Mouse (Mus musculus) splenic B cell, adult 2 months (primary cell): Measurements from ENCODE around the gene Tmem220.

Experiments used
- DNase-seq: peaks from one replicate; pipeline ENCODE4 v3.0.0-alpha.2; 2011; ENCODE audit warnings: low read depth, low spot score
- H3K27me3 ChIP-seq: 2 replicates; pipeline ENCODE4 v1.6.1; 2012; ENCODE audit warnings: mild to moderate bottlenecking, low read length, moderate library complexity, mixed read lengths; ENCODE audit not compliant: control insufficient read depth, poor library complexity, insufficient read depth, severe bottlenecking
- H3K36me3 ChIP-seq: 2 replicates; pipeline ENCODE4 v1.6.1; 2012; ENCODE audit warnings: mild to moderate bottlenecking, low read length, moderate library complexity, mixed read lengths; ENCODE audit not compliant: control insufficient read depth, poor library complexity, insufficient read depth, severe bottlenecking

The Tmem220 gene

GRCm38 (mm10) chr11:67034775-67035485 is 10.0 kb downstream of the Tmem220 start:
- H3K36me3 ChIP-seq = 0 out of 2 replicates have a peak, but pooled peaks cover 4% of the 10 kb centered on the region
- DNase-seq = no peak
- no peaks in the 10 kb centered on the region for H3K27me3 ChIP-seq

- peaks cover 10% of the 10 kb centered on the region for H3K36me3 ChIP-seq
- DNase-seq = no peak
- H3K27me3 ChIP-seq = no peaks in the 10 kb centered on the region
These were observed 11.3 kb downstream of the Tmem220 start for GRCm38 (mm10) chr11:67036229-67036628.

GRCm38 (mm10) chr11:67036892-67037291 is 11.9 kb downstream of the Tmem220 start:
- peaks cover 15% of the 10 kb centered on the region for H3K36me3 ChIP-seq

GRCm38 (mm10) chr11:67039799-67040198 is 14.8 kb downstream of the Tmem220 start:
- Histone ChIP-seq H3K36me3 (peaks cover 15% of the 10 kb centered on the region), H3K27me3 (no peaks in the 10 kb centered on the region)
- DNase-seq = no peak

More at GRCm38 (mm10) chr11:67036892-67037291, 11.9 kb downstream of the Tmem220 start:
- no peaks in the 10 kb centered on the region for H3K27me3 ChIP-seq
- DNase-seq = no peak

- DNase-seq = no peak
- peaks cover 16% of the 10 kb centered on the region for H3K36me3 ChIP-seq
These were observed 15.5 kb downstream of the Tmem220 start for GRCm38 (mm10) chr11:67040483-67040882.

GRCm38 (mm10) chr11:67043007-67043406 is 18.1 kb downstream of the Tmem220 start:
- no peaks in the 10 kb centered on the region for H3K27me3 ChIP-seq
- H3K36me3 ChIP-seq = peaks cover 13% of the 10 kb centered on the region
- DNase-seq = no peak

More at GRCm38 (mm10) chr11:67040483-67040882, 15.5 kb downstream of the Tmem220 start:
- no peaks in the 10 kb centered on the region for H3K27me3 ChIP-seq

GRCm38 (mm10) chr11:67044959-67045358 is 20.0 kb downstream of the Tmem220 start:
- no peak for DNase-seq
- H3K36me3 ChIP-seq = peaks cover 13% of the 10 kb centered on the region
- no peaks in the 10 kb centered on the region for H3K27me3 ChIP-seq

- no peak for DNase-seq
- H3K36me3 ChIP-seq = peaks cover 2% of the 10 kb centered on the region; the same call in 1 of the 2 replicates
- H3K27me3 ChIP-seq = no peaks in the 10 kb centered on the region
These were observed 22.2 kb downstream of the Tmem220 start for GRCm38 (mm10) chr11:67047199-67047598.

- H3K36me3 ChIP-seq = peaks cover 2% of the 10 kb centered on the region; the same call in 1 of the 2 replicates
- DNase-seq = no peak
- no peaks in the 10 kb centered on the region for H3K27me3 ChIP-seq
These were observed 23.5 kb downstream of the Tmem220 start for GRCm38 (mm10) chr11:67048496-67048895.

- H3K36me3 ChIP-seq = peaks cover 2% of the 10 kb centered on the region; the same call in 1 of the 2 replicates
- peak; percentile 11 for DNase-seq
These were observed 24.3 kb downstream of the Tmem220 start for GRCm38 (mm10) chr11:67049256-67049655.

GRCm38 (mm10) chr11:67051676-67052320 is 26.8 kb downstream of the Tmem220 start:
- Histone ChIP-seq H3K27me3 (no peaks in the 10 kb centered on the region), H3K36me3 (peaks cover 6% of the 10 kb centered on the region)
- DNase-seq = peak; percentile 2

More at GRCm38 (mm10) chr11:67049256-67049655, 24.3 kb downstream of the Tmem220 start:
- no peaks in the 10 kb centered on the region for H3K27me3 ChIP-seq

- DNase-seq = peak; percentile 79
- H3K27me3 ChIP-seq = no peaks in the 10 kb centered on the region
- peaks cover 6% of the 10 kb centered on the region for H3K36me3 ChIP-seq
These were observed 27.5 kb downstream of the Tmem220 start, which contains the start of the genes Adprm and Sco1 for GRCm38 (mm10) chr11:67052321-67052952. Adprm (minus strand) TSS chr11:67052594. Sco1 (plus strand) TSS chr11:67052670.

GRCm38 (mm10) chr11:67054754-67055365 is 29.9 kb downstream of the Tmem220 start:
- no peak for DNase-seq
- Histone ChIP-seq H3K27me3 (no peaks in the 10 kb centered on the region), H3K36me3 (peaks cover 14% of the 10 kb centered on the region; the same call in 1 of the 2 replicates)

- DNase-seq = no peak
- Histone ChIP-seq H3K36me3 (peaks cover 22% of the 10 kb centered on the region), H3K27me3 (no peaks in the 10 kb centered on the region)
These were observed 36.4 kb downstream of the Tmem220 start for GRCm38 (mm10) chr11:67061311-67061710.
